Mouse (Mus musculus) heart, embryonic 16.5 days (tissue): ENCODE results near the gene Necab2. TPM values are rescaled to one million over a fixed set of nuclear protein-coding genes. Genes with fewer than 3 reads are reported as not detected.

ENCODE experiments used
- ATAC-seq: fragments of 200-750 bp; cut with Nextera tagmentation; replicated peaks from 2 replicates; pipeline ENCODE4 v1.8.0; 2017; ENCODE audit warnings: moderate number of reproducible peaks; ENCODE audit not compliant: insufficient read depth, low FRiP score; ENCODE audit errors: extremely low read depth
- H3K27ac ChIP-seq: fragments of 300-500 bp; sonication (generic); 2 replicates; pipeline ENCODE4 v1.5.1; 2014; ENCODE audit warnings: mild to moderate bottlenecking, low read length, control low read depth, moderate library complexity
- H3K27me3 ChIP-seq: fragments of 300-500 bp; sonication (generic); 2 replicates; pipeline ENCODE4 v1.6.1; 2014; ENCODE audit warnings: low read length, mixed read lengths; ENCODE audit not compliant: control insufficient read depth, insufficient read depth
- H3K36me3 ChIP-seq: fragments of 300-500 bp; sonication (generic); 2 replicates; pipeline ENCODE4 v1.6.1; 2014; ENCODE audit not compliant: control insufficient read depth, insufficient read depth
- H3K4me1 ChIP-seq: fragments of 300-500 bp; sonication (generic); 2 replicates; pipeline ENCODE4 v1.6.1; 2014; ENCODE audit warnings: low read length, mixed read lengths; ENCODE audit not compliant: control insufficient read depth, insufficient read depth
- H3K4me2 ChIP-seq: fragments of 300-500 bp; sonication (generic); 2 replicates; pipeline ENCODE4 v1.6.1; 2014; ENCODE audit warnings: low read depth, mild to moderate bottlenecking, control low read depth, low read length
- H3K4me3 ChIP-seq: fragments of 300-500 bp; sonication (generic); 2 replicates; pipeline ENCODE4 v1.5.1; 2014; ENCODE audit warnings: mild to moderate bottlenecking, control low read depth, low read length
- H3K9ac ChIP-seq: fragments of 300-500 bp; sonication (generic); 2 replicates; pipeline ENCODE4 v1.6.1; 2014; ENCODE audit warnings: low read length, control low read depth
- H3K9me3 ChIP-seq: fragments of 300-500 bp; sonication (generic); replicated peaks from 2 replicates; pipeline ENCODE4 v1.6.1; 2016; ENCODE audit warnings: low read length; ENCODE audit not compliant: control insufficient read depth
- WGBS: fragments of 180-500 bp; shearing (Covaris S2); extraction: QIAGEN DNeasy Blood & Tissue Kit; methylation state at CpG from one replicate; pipeline ENCODE4 v1.1.7; 2014; 5-methylcytosine and 5-hydroxymethylcytosine counted together
- polyA plus RNA-seq: library from polyadenylated mRNA; unstranded; fragments of >200 nt; fragmentation: Nextera tagmentation; extraction: Ambion mirVana; gene quantifications from 2 replicates; pipeline ENCODE4 v1.2.1, GENCODE M21; 2015

The Necab2 gene
- polyA plus RNA-seq, 1 experiment from 2014 or later, result 0.12 TPM

GRCm38 (mm10) chr8:119425533-119425932 lies 21.0 kb upstream of the Necab2 start:
- Histone ChIP-seq H3K9me3 (no peaks in the 10 kb centered on the region), H3K36me3 (no peaks in the 10 kb centered on the region), H3K4me3 (no peak overlapping the region), H3K4me1 (peaks cover 51% of the 10 kb centered on the region), H3K27me3 (no peaks in the 10 kb centered on the region), H3K27ac (peak overlapping the region; percentile 85), H3K4me2 (no peak overlapping the region), H3K9ac (0 out of 2 replicates have a peak overlapping the region, but pooled peaks have one; percentile 25)
- WGBS, result 64% methylated on average over 10 of the region's 10 CpGs
- 0 out of 2 replicates have a peak, but pooled peaks have one; percentile 8 for ATAC-seq

GRCm38 (mm10) chr8:119426069-119426735 lies 20.3 kb upstream of the Necab2 start:
- H3K9ac ChIP-seq, result peak overlapping the region; percentile 25; the same call in 1 of the 2 replicates
- no peaks in the 10 kb centered on the region for H3K27me3 ChIP-seq
- H3K36me3 ChIP-seq, result no peaks in the 10 kb centered on the region
- peak overlapping the region; percentile 11; the same call in 1 of the 2 replicates for H3K4me2 ChIP-seq
- peak overlapping the region; percentile 85 for H3K27ac ChIP-seq
- WGBS, result 72% methylated on average over 6 of the region's 6 CpGs
- no peaks in the 10 kb centered on the region for H3K9me3 ChIP-seq
- H3K4me1 ChIP-seq, result peaks cover 49% of the 10 kb centered on the region
- H3K4me3 ChIP-seq, result no peak overlapping the region
- no peak for ATAC-seq

- Histone ChIP-seq H3K4me3 (no peak overlapping the region), H3K4me2 (no peak overlapping the region), H3K9ac (no peak overlapping the region), H3K9me3 (no peaks in the 10 kb centered on the region), H3K36me3 (no peaks in the 10 kb centered on the region), H3K4me1 (peaks cover 36% of the 10 kb centered on the region), H3K27me3 (no peaks in the 10 kb centered on the region), H3K27ac (no peak overlapping the region)
- no peak for ATAC-seq
- 67% methylated on average over 12 of the region's 12 CpGs for WGBS
These were observed 18.7 kb upstream of the Necab2 start for GRCm38 (mm10) chr8:119427634-119428349.

- H3K27ac ChIP-seq, result no peak overlapping the region
- H3K36me3 ChIP-seq, result no peaks in the 10 kb centered on the region
- no peak overlapping the region for H3K4me2 ChIP-seq
- no peak overlapping the region for H3K9ac ChIP-seq
- peaks cover 34% of the 10 kb centered on the region for H3K4me1 ChIP-seq
- 53% methylated on average over 7 of the region's 7 CpGs for WGBS
- H3K4me3 ChIP-seq, result no peak overlapping the region
- no peaks in the 10 kb centered on the region for H3K27me3 ChIP-seq
- no peak for ATAC-seq
- no peaks in the 10 kb centered on the region for H3K9me3 ChIP-seq
These were observed 18.2 kb upstream of the Necab2 start for GRCm38 (mm10) chr8:119428350-119428740.

GRCm38 (mm10) chr8:119428766-119429327 lies 17.7 kb upstream of the Necab2 start:
- H3K4me3 ChIP-seq, result no peak overlapping the region
- peaks cover 30% of the 10 kb centered on the region for H3K4me1 ChIP-seq
- no peaks in the 10 kb centered on the region for H3K36me3 ChIP-seq
- H3K9ac ChIP-seq, result no peak overlapping the region
- 60% methylated on average over 5 of the region's 5 CpGs for WGBS
- no peak for ATAC-seq
- H3K27ac ChIP-seq, result no peak overlapping the region
- no peak overlapping the region for H3K4me2 ChIP-seq
- no peaks in the 10 kb centered on the region for H3K9me3 ChIP-seq
- no peaks in the 10 kb centered on the region for H3K27me3 ChIP-seq

GRCm38 (mm10) chr8:119429552-119429951 lies 17.0 kb upstream of the Necab2 start:
- H3K9ac ChIP-seq, result no peak overlapping the region
- WGBS, result 67% methylated on average over 3 of the region's 3 CpGs
- H3K4me3 ChIP-seq, result no peak overlapping the region
- ATAC-seq, result no peak
- H3K4me1 ChIP-seq, result peaks cover 24% of the 10 kb centered on the region
- no peak overlapping the region for H3K4me2 ChIP-seq
- H3K27me3 ChIP-seq, result no peaks in the 10 kb centered on the region
- no peaks in the 10 kb centered on the region for H3K9me3 ChIP-seq
- no peaks in the 10 kb centered on the region for H3K36me3 ChIP-seq
- no peak overlapping the region for H3K27ac ChIP-seq

- Histone ChIP-seq H3K27me3 (no peaks in the 10 kb centered on the region), H3K4me2 (no peak overlapping the region), H3K9me3 (no peaks in the 10 kb centered on the region), H3K36me3 (no peaks in the 10 kb centered on the region), H3K4me1 (peaks cover 20% of the 10 kb centered on the region), H3K9ac (no peak overlapping the region), H3K4me3 (no peak overlapping the region), H3K27ac (no peak overlapping the region)
- no peak for ATAC-seq
- WGBS, result 83% methylated on average over 8 of the region's 8 CpGs
These were observed 16.3 kb upstream of the Necab2 start for GRCm38 (mm10) chr8:119430250-119430649.

GRCm38 (mm10) chr8:119430690-119431089 lies 15.8 kb upstream of the Necab2 start:
- H3K4me1 ChIP-seq, result peaks cover 17% of the 10 kb centered on the region
- H3K4me3 ChIP-seq, result no peak overlapping the region
- 67% methylated on average over 7 of the region's 7 CpGs for whole genome bisulfite sequencing
- H3K9ac ChIP-seq, result no peak overlapping the region
- no peak overlapping the region for H3K27ac ChIP-seq
- no peak for ATAC-seq
- H3K36me3 ChIP-seq, result no peaks in the 10 kb centered on the region
- no peaks in the 10 kb centered on the region for H3K9me3 ChIP-seq
- H3K4me2 ChIP-seq, result no peak overlapping the region
- no peaks in the 10 kb centered on the region for H3K27me3 ChIP-seq

GRCm38 (mm10) chr8:119432372-119432771 lies 14.1 kb upstream of the Necab2 start:
- Histone ChIP-seq H3K9ac (no peak overlapping the region), H3K27me3 (no peaks in the 10 kb centered on the region), H3K4me2 (no peak overlapping the region), H3K36me3 (no peaks in the 10 kb centered on the region), H3K4me3 (no peak overlapping the region), H3K4me1 (peaks cover 11% of the 10 kb centered on the region), H3K27ac (no peak overlapping the region), H3K9me3 (no peaks in the 10 kb centered on the region)
- WGBS, result 51% methylated on average over 3 of the region's 3 CpGs
- no peak for ATAC-seq
